Mouse (Mus musculus): ENCODE measurements around the gene Atg2a.

Gene Atg2a

GRCm38 (mm10) chr19:6241274-6242107 lies at the start of gene Atg2a:
Gene Atg2a (plus strand): TSS chr19:6241668.
- peak; percentile 100 for DNase-seq (ENCODE audit: low read depth, low spot score)

GRCm38 (mm10) chr19:6204265-6204664 lies 37.2 kb upstream of the Atg2a start:
- DNase-seq (ENCODE audit: low read depth, low spot score), result no peak

GRCm38 (mm10) chr19:6206716-6207115 lies 34.8 kb upstream of the Atg2a start:
- DNase-seq (ENCODE audit: low read depth, low spot score), result no peak

- no peak for DNase-seq (ENCODE audit: low read depth, low spot score)
Measured at GRCm38 (mm10) chr19:6216046-6216705, 25.3 kb upstream of the Atg2a start.

- DNase-seq (ENCODE audit: low read depth, low spot score), result no peak
Measured at GRCm38 (mm10) chr19:6218606-6219005, 22.9 kb upstream of the Atg2a start.

- DNase-seq (ENCODE audit: low read depth, low spot score), result peak; percentile 94
Measured at GRCm38 (mm10) chr19:6226135-6226534, 15.3 kb upstream of the Atg2a start, which contains the start of gene Gpha2. Gene Gpha2 (plus strand): TSS chr19:6226380.

GRCm38 (mm10) chr19:6226763-6227162 lies 14.7 kb upstream of the Atg2a start:
- DNase-seq (ENCODE audit: low read depth, low spot score), result no peak

- DNase-seq (ENCODE audit: low read depth, low spot score), result no peak
Measured at GRCm38 (mm10) chr19:6227864-6228263, 13.6 kb upstream of the Atg2a start.

GRCm38 (mm10) chr19:6230411-6230810 lies 11.1 kb upstream of the Atg2a start:
- no peak for DNase-seq (ENCODE audit: low read depth, low spot score)

- no peak for DNase-seq (ENCODE audit: low read depth, low spot score)
Measured at GRCm38 (mm10) chr19:6231036-6231435, 10.4 kb upstream of the Atg2a start.

GRCm38 (mm10) chr19:6233647-6234046 lies 7.8 kb upstream of the Atg2a start:
- no peak for DNase-seq (ENCODE audit: low read depth, low spot score)

- DNase-seq (ENCODE audit: low read depth, low spot score), result no peak
Measured at GRCm38 (mm10) chr19:6234337-6235083, 7.0 kb upstream of the Atg2a start.

GRCm38 (mm10) chr19:6235084-6236052 lies 6.1 kb upstream of the Atg2a start, which contains the start of gene Ppp2r5b:
Gene Ppp2r5b (minus strand): TSS chr19:6235872.
- peak; percentile 86 for DNase-seq (ENCODE audit: low read depth, low spot score)

GRCm38 (mm10) chr19:6236053-6236441 lies 5.4 kb upstream of the Atg2a start:
- peak; percentile 90 for DNase-seq (ENCODE audit: low read depth, low spot score)

GRCm38 (mm10) chr19:6236842-6237241 lies 4.6 kb upstream of the Atg2a start:
- DNase-seq (ENCODE audit: low read depth, low spot score), result no peak

- peak; percentile 74 for DNase-seq (ENCODE audit: low read depth, low spot score)
Measured at GRCm38 (mm10) chr19:6238740-6239139, 2.7 kb upstream of the Atg2a start.

- DNase-seq (ENCODE audit: low read depth, low spot score), result peak; percentile 46
Measured at GRCm38 (mm10) chr19:6240136-6240535, 1.3 kb upstream of the Atg2a start.

- peak; percentile 69 for DNase-seq (ENCODE audit: low read depth, low spot score)
Measured at GRCm38 (mm10) chr19:6240725-6241124, 743 bp upstream of the Atg2a start.

GRCm38 (mm10) chr19:6242281-6242680 lies 813 bp downstream of the Atg2a start:
- peak; percentile 89 for DNase-seq (ENCODE audit: low read depth, low spot score)

GRCm38 (mm10) chr19:6243226-6243625 lies 1.8 kb downstream of the Atg2a start:
- no peak for DNase-seq (ENCODE audit: low read depth, low spot score)

GRCm38 (mm10) chr19:6245806-6246205 lies 4.3 kb downstream of the Atg2a start:
- no peak for DNase-seq (ENCODE audit: low read depth, low spot score)

All from ES-CJ7 (cell line).